Mouse (Mus musculus) megakaryocyte progenitor cell, adult 5-6 weeks (primary cell): ENCODE results near the gene Sel1l3. TPM values are rescaled to one million over a fixed set of nuclear protein-coding genes. Genes with fewer than 3 reads are reported as not detected.
A peak's percentile ranks its signal among the peaks of the same experiment; 100 is the strongest.

Experiments used
- ATAC-seq: replicated peaks from 2 replicates; pipeline ENCODE4 v1.8.0; 2016; ENCODE audit warnings: mild to moderate bottlenecking, moderate TSS enrichment, inconsistent platforms; ENCODE audit not compliant: poor library complexity
- total RNA-seq, 2 experiments: library from RNA; stranded (forward) in 1 of 2; stranded (reverse) in 1 of 2; fragments of 157-497, 149-512 nt in 1 of 2; fragments of 200-1000 nt in 1 of 2; gene quantifications; 2 replicates each; pipeline versions ENCODE4 v1.2.3 to v1.2.4; 2015 to 2017

Sel1l3 gene
- total RNA-seq, 2 experiments from 2014 or later = not detected

GRCm38 (mm10) chr5:53146684-53147061, 67.1 kb downstream of the Sel1l3 start:
- no peak for ATAC-seq

DNA sequence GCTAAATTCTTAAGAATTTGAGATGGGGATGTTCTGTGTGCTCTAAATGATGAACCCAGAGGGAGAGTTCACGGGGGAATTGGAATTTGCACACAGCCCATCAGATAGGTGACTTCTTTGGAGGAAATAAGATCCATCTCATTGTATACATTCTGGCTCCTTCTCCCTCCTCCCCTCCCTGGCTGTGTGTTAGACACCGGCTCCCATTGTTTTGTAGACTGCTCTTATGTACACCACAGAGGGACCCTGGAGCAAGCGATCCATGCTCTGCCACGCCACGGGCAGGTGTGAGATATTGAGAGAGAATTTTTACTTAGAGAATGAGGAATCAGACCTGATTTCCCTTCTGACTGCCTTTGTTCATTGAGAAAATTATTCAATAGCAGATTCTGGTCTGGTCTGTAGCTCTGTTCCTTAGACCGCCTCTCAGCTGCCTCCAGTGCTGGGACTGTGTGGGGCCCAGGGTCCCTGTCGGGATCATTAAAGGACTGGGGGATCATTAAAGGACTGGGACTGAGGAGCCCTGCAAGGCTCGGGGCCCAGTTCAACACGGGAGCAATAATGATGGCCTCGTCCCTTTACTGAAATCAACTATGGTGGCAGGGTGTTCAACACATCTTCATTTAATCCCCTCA, 67.6 kb downstream of the Sel1l3 start:
- no peak for ATAC-seq

DNA sequence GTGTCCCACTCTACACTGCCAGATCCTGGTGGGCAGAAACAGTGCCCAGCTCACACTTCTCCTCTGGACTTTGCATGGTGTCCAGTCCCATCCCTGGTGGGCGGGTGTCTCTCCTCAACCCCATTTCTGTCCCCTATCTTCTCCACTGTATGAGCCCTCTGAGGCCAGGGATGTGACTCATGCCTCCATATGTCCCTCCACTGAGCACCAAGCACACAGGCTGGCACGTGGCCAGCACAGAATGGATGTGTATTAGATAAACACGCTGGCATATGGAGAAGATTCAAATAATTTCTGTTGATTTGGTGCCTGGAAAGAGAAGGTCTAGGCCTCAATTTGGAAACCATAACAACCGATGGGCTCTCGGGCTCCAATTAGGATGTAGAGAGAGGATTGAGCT, 71.1 kb downstream of the Sel1l3 start:
- ATAC-seq = no peak

GRCm38 (mm10) chr5:53140158-53140927, 73.4 kb downstream of the Sel1l3 start:
- peak; percentile 68 for ATAC-seq

DNA sequence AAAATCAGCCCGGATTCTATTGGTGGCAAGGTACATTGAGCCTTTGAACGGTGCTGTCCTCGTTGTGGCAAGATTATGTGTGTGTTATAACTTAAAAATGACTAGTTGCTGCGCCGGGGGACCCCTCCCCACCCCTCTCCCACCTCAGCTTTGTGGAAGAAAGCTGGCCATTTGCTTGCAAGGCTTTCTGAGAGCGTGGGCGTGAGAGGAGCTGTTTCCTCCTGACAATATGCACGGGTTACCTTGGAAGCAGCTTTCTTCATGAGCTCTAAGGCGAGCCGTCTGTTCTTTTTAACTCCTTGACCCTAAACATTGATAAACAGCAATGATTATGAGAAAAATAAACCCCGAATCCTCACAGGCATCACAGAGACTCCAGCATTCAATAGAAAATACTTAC, 74.2 kb downstream of the Sel1l3 start:
- no peak for ATAC-seq

DNA sequence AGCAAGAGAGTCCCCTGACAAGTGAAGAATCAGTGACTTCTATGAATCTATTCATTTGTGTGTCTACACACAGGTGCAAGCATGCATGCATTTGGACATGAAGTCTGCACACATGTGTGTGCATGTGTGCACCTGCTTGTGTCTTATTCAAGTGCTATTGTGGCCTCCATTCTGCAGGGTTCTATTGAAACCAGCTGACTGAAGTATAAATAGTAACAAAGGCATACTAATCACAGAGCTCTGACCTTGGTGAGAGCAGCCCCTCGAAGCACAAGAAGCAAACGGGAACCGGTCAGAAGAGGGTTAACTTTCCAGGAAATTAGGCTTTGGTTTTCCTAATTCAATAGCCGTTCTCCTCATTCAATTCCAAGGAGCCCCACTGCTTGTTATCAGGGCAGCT, 74.6 kb downstream of the Sel1l3 start:
- no peak for ATAC-seq

DNA sequence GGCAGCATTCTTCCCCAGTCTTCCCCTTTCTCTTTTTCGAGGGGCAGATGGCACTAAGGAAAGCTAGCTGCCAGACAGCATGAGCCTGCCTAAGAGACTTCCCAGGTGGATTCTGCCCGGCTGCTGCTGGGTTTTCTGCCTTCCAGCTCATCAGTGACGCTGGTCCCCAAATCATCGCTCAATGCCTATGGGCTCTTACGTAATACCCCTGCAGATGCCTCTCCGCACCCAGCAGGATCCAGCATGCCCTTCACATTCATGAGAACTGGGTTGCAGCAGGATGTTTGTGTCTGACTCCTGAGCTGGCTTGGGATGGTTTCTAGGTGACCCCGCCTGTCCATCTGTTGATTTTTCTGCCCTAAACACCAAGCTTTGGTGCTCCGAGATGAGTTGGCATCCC, 75.7 kb downstream of the Sel1l3 start:
- ATAC-seq = no peak

- no peak for ATAC-seq
These were observed 77.7 kb downstream of the Sel1l3 start for GRCm38 (mm10) chr5:53135984-53136383.

DNA sequence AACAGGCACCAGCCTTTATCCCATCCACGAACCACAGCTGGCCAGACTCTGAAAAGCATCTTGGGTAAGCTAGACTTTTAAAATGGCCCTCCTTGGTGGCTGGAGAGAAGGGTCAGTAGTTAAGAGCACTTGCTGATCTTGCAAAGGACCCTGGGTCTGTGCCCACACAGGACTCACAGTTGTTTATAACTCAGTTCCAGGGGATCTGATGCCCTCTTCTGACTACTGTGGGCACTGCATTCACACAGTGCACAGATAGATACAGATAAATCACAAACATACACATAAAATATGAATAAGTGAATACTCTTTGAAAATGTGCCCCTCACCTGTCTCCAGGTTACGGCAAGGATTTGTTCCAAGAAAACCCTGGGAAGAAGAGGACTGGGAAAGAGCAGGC, 79.7 kb downstream of the Sel1l3 start:
- no peak for ATAC-seq

GRCm38 (mm10) chr5:53124701-53125100, 89.0 kb downstream of the Sel1l3 start:
- no peak for ATAC-seq

DNA sequence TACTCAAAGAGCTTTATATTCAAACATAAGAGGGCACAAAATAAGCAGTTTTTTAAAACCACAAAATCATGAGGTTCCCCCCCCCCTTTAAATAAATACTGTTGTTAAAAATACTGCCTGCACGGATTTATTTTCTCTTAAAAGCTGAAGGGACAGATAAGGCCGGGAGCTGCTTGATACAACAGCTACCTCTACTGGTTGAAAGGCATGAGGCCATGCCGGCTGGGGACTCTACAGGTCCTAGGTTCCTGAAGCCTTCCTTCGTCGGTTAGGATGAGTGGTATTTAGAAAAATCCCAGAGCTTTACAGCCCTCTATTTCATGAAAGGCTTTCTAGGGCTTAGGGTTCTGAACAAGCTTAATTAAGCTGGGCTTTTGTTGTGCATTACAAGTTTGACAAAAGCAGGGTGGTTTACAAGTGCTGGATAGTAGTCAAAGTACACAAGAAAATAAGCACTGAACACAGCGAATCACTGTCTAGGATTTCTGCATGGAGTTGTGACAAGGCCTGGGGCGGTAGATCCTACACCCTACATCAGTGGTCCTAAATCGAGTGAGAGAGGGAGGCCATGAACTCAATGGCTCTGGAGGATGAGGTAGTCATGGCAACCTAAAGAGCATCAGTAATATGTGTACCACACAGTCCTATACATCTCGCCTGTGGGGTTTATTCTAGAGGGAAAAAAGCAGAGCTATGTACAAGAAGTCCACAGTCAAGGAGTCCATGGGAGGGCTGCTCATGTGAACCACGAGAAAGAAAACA, 90.0 kb downstream of the Sel1l3 start:
- no peak for ATAC-seq

DNA sequence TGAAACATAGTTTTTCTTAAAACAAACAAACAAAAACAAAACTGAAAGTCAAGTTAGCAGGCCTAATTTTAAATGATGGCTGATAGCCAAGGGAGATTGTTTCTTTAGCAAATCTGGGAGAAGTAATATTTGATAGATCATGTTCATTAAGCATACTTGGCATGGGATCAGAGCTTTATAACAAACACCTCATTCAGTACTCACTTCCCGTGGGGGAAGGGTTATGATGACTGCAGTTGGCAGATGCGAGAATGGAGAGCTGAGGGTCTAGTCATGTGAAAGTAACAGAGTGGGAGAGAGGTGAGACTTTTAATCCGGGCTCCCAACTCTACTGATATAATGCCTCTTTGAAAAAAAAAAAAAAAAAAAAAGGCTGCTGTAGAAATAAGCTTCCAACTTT, 94.0 kb downstream of the Sel1l3 start:
- ATAC-seq = no peak

DNA sequence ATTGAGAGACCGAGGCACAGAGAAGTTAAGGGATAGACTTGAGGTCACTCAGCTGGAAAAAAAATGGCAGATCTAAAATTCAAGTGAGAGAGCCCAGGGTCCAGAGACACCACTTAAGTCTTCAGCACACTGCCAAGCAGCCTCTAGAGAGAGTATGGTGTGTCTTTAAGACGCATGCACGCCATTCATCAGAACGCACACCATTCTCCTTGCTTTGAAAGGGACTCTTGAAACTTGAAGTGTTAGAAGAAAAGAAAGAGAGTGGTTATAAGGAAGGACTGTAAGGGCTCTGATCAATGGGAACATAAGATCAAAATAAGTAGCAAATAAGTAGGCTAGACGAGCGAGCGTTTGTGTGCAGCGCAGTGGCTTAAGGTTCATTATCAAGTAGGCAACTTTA, 95.5 kb downstream of the Sel1l3 start:
- ATAC-seq = no peak

DNA sequence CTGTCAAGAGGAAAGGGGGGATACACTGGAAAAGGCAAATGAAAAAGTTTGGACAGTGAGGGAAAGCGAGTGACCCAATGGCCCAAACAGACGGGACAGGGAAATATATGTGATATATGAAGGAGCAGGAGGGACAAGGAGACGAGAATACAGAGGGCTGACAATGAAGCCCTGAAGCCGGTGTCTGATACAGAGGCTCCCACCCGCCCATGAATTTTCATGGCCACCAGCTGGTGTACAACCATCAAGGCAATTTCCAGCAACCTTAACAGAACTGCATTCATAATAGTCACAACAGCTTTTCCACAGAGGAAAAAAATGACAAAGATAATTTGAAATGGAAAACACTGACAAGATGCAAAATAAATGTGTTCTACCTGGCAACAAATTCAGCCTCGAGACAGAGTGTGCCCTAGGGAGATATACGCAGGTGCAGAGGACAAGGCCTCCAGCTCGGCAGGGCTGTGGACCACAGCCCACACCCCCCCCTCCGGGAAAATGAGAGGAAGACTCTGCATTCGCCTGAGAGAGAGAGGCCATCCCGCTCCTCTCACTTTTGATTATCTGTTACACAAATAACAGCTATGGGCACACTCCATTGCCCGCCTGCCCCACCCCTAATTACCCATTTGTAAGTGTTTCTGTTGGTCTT, 99.0 kb downstream of the Sel1l3 start:
- no peak for ATAC-seq

GRCm38 (mm10) chr5:53112942-53113341, 100.8 kb downstream of the Sel1l3 start:
- no peak for ATAC-seq

DNA sequence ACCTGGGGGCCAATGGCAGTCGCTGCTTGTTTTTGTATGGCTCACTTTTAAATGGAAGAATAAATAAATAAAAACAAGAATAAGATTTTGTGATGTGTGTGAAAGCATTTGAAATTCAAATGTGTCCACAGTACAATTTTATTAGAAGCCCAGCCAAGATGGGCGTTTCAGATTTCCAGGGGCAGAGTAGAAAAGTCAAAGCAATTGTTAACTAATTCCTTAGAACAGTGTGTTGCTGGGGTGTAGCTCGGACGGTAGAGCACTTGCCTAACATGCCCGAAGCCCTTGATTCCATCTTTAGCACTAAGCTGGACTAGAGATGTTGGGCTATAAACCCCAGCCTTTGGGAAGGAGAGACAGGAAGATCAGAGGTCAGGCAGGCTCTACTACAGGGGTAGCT, 102.7 kb downstream of the Sel1l3 start:
- ATAC-seq = no peak

- ATAC-seq = no peak
These were observed 103.5 kb downstream of the Sel1l3 start for GRCm38 (mm10) chr5:53110225-53110624.

GRCm38 (mm10) chr5:53108668-53109067, 105.1 kb downstream of the Sel1l3 start:
- ATAC-seq = no peak

DNA sequence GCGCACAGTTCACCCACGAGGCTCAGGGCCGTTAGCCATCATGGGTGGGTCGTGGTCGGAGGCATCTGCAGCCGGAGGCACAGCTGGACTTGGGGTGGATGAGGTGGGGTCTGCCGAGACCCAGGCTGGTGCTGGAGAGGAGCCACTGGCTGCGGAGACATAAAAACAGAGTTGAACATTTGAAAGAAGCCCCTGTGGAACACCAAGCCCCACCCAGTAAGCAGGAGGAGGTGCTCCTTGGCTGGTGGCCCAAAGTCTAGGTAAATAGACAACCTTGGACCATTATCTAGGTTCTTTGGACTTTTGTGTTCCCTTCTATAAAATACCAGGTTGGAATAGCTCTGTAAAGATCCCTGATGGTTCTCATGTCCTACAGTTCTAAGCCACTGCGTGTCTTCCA, 105.7 kb downstream of the Sel1l3 start:
- ATAC-seq = no peak

DNA sequence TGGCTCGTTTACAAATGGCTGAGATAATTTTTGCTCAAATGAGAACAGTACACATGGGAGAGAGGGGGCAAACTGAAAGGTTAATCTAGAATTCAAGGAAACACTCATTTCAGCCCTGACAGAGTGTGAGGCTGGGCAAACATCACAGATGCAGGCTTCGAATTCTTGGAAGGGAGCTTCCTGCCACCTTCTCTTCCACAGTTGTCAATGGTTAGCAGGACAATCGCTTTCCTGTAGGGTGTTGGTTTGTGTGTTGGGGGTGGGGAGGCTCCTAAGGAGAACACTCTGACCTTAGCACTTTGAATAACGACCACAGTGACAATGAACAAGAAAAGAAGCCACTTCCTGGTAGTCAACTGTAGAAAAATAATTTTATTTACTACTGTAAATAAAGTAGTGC, 107.0 kb downstream of the Sel1l3 start:
- ATAC-seq = no peak

GRCm38 (mm10) chr5:53106125-53106524, 107.6 kb downstream of the Sel1l3 start:
- no peak for ATAC-seq

DNA sequence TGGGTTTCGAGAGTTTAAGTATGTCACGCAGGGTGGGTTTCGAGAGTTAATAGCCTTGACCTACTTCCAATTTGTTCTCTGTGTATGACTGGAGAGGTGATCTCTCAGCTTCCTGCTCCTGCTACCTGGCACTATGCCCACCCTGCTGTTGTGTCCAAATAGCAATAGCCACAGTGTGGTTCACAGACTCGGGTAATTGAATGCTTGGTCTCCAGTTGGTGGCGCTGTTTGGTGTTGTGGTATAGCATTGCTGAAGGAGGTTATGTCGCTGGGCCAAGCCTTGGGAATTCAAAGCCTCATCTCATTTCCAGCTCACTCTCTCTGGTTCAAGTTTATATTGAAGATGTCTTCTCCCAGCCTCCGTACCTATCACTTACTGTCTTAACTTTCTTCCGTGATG, 108.0 kb downstream of the Sel1l3 start:
- no peak for ATAC-seq
